Mouse (Mus musculus): ENCODE measurements around the gene Gm3029.
"Not testable (repeated sequence)": the region's sequence is repeated elsewhere in the genome, so short reads cannot be mapped to it uniquely, and the experiment has no call there.

DNA sequence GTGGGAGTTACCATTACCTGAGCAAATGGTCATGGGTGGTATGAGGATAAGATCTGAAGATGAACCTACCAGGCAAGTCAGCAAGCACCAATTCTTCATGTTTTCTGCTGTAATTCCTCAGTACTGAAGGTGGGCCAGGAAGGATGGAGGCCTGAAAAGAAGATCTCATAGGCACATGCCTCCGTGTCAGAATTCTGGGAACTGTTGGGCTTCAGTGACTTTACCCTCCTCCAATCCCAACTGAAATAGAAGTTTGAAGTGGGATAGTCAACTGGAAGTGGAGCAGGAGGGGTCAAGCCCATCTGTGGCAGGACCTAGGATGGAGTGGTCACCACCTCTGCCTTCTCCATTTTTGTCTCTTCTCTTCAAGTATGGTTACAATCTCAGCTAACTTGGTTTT, 47.7 kb upstream of the Gm3029 start, which contains the start of gene Gm2916:
- not testable (repeated sequence) for TF ChIP-seq POLR2A (IDR thresholded peaks at IDR 0.05; ENCODE audit: low read depth, low read length); CTCF (IDR thresholded peaks at IDR 0.05; ENCODE audit: borderline replicate concordance, insufficient read depth, low read length)

All from embryonic fibroblast, embryonic 13.5 days (primary cell).